Mouse (Mus musculus) forebrain, embryonic 13.5 days (tissue): Measurements from ENCODE around the gene Csnk2b. TPM values are rescaled to one million over a fixed set of nuclear protein-coding genes. Genes with fewer than 3 reads are reported as not detected.

ENCODE experiments used
- ATAC-seq: fragments of 200-750 bp; cut with Nextera tagmentation; 2 replicates; pipeline ENCODE4 v1.8.0; 2017
- H3K27ac ChIP-seq: fragments of 300-500 bp; sonication (generic); 2 replicates; pipeline ENCODE4 v1.5.1; 2015; ENCODE audit warnings: inconsistent platforms, mild to moderate bottlenecking, moderate library complexity
- H3K27me3 ChIP-seq: fragments of 300-500 bp; sonication (generic); 2 replicates; pipeline ENCODE4 v1.6.1; 2015; ENCODE audit warnings: mild to moderate bottlenecking, inconsistent platforms
- H3K36me3 ChIP-seq: fragments of 300-500 bp; sonication (generic); 2 replicates; pipeline ENCODE4 v1.6.1; 2015; ENCODE audit warnings: mild to moderate bottlenecking, inconsistent platforms; ENCODE audit not compliant: poor library complexity, severe bottlenecking
- H3K4me1 ChIP-seq: fragments of 300-500 bp; sonication (generic); 2 replicates; pipeline ENCODE4 v1.6.1; 2015; ENCODE audit warnings: inconsistent platforms
- H3K4me2 ChIP-seq: fragments of 300-500 bp; sonication (generic); 2 replicates; pipeline ENCODE4 v1.6.1; 2015; ENCODE audit warnings: inconsistent platforms, mild to moderate bottlenecking, moderate library complexity
- H3K4me3 ChIP-seq: fragments of 300-500 bp; sonication (generic); 2 replicates; pipeline ENCODE4 v1.5.1; 2015; ENCODE audit warnings: mild to moderate bottlenecking, inconsistent platforms
- H3K9ac ChIP-seq: fragments of 300-500 bp; sonication (generic); 2 replicates; pipeline ENCODE4 v1.6.1; 2015; ENCODE audit warnings: mild to moderate bottlenecking, inconsistent platforms
- H3K9me3 ChIP-seq: fragments of 300-500 bp; sonication (generic); replicated peaks from 2 replicates; pipeline ENCODE4 v1.6.1; 2016; ENCODE audit warnings: inconsistent platforms
- WGBS: fragments of 180-500 bp; shearing (Covaris S2); methylation state at CpG from one replicate; pipeline ENCODE4 v1.1.7; 2015; 5-methylcytosine and 5-hydroxymethylcytosine counted together
- polyA plus RNA-seq: library from polyadenylated mRNA; unstranded; fragments of >200 nt; fragmentation: Nextera tagmentation; extraction: Ambion mirVana; gene quantifications from 2 replicates; pipeline ENCODE4 v1.2.1, GENCODE M21; 2015

Csnk2b gene
- polyA plus RNA-seq, 1 experiment from 2014 or later: 339 TPM

- H3K27me3 ChIP-seq: no peaks in the 10 kb centered on the region
- 23% methylated on average over 13 of the region's 13 CpGs for WGBS
- peak overlapping the region; percentile 49 for H3K4me2 ChIP-seq
- peak overlapping the region; percentile 57; the same call in 1 of the 2 replicates for H3K9ac ChIP-seq
- ATAC-seq: no peak
- H3K36me3 ChIP-seq: peaks cover 31% of the 10 kb centered on the region
- no peak overlapping the region; the same call in 1 of the 2 replicates for H3K27ac ChIP-seq
- H3K9me3 ChIP-seq: no peaks in the 10 kb centered on the region
- peak overlapping the region; percentile 15; the same call in 1 of the 2 replicates for H3K4me3 ChIP-seq
- H3K4me1 ChIP-seq: peaks cover 7% of the 10 kb centered on the region
These were observed 16.0 kb downstream of the Csnk2b start for GRCm38 (mm10) chr17:35105740-35106389.

DNA sequence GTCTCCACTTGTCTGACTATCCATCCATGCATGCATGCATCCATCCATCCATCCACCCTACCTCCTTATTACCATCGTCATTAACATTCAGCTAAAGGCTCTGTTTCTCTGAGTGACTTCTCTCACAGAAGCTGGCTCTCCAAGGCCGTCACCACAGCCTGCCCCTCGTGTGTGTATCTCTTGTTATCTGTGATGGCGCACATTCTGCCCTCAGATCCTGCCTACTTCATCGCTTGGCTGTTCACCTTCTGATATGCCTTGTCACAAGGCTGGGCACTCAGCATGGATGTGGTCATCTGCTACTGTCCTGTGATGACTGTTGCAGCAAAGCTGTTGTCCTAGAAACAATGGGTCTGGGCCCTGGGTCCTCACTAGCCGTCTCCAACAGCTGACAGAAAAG is 17.1 kb downstream of the Csnk2b start:
- WGBS: 82% methylated on average over 6 of the region's 6 CpGs
- Histone ChIP-seq H3K9ac (0 out of 2 replicates have a peak overlapping the region, but pooled peaks have one; percentile 4), H3K4me2 (no peak overlapping the region), H3K9me3 (no peaks in the 10 kb centered on the region), H3K4me1 (peaks cover 7% of the 10 kb centered on the region), H3K36me3 (peaks cover 42% of the 10 kb centered on the region), H3K27me3 (no peaks in the 10 kb centered on the region), H3K4me3 (no peak overlapping the region), H3K27ac (no peak overlapping the region)
- ATAC-seq: no peak

DNA sequence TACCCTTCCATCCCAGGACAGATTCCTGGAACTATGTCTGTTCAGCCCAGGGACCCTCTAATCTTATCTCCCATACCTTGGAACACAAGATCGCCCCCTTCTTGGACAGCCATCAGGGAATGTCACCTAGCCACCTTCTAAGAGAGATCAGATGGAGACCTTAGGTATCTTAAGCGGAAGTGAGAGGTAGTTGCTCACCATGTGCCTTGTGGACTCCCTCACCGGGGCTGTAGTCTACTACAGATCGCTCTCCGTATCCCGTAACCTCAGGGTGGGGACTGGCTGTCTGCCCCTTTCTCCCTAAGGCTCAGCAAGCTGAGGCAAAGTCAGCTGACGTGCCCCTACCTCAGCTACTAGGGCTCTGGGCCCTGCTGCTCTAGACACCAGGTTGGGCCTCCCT is 17.8 kb downstream of the Csnk2b start:
- H3K9ac ChIP-seq: peak overlapping the region; percentile 4; the same call in 1 of the 2 replicates
- ATAC-seq: no peak
- no peak overlapping the region for H3K4me2 ChIP-seq
- 89% methylated on average over 7 of the region's 7 CpGs for WGBS
- H3K9me3 ChIP-seq: no peaks in the 10 kb centered on the region
- H3K4me1 ChIP-seq: peaks cover 7% of the 10 kb centered on the region
- no peak overlapping the region for H3K4me3 ChIP-seq
- peaks cover 49% of the 10 kb centered on the region for H3K36me3 ChIP-seq
- no peaks in the 10 kb centered on the region for H3K27me3 ChIP-seq
- no peak overlapping the region for H3K27ac ChIP-seq

- Histone ChIP-seq H3K9me3 (no peaks in the 10 kb centered on the region), H3K4me1 (peaks cover 7% of the 10 kb centered on the region), H3K4me2 (no peak overlapping the region), H3K36me3 (peaks cover 57% of the 10 kb centered on the region), H3K27ac (no peak overlapping the region), H3K9ac (no peak overlapping the region), H3K27me3 (no peaks in the 10 kb centered on the region), H3K4me3 (no peak overlapping the region)
- 80% methylated on average over 6 of the region's 6 CpGs for WGBS
- no peak for ATAC-seq
These were observed 18.6 kb downstream of the Csnk2b start for GRCm38 (mm10) chr17:35103221-35103690.

GRCm38 (mm10) chr17:35102299-35102698 is 19.6 kb downstream of the Csnk2b start:
- ATAC-seq: no peak
- Histone ChIP-seq H3K9me3 (no peaks in the 10 kb centered on the region), H3K27me3 (no peaks in the 10 kb centered on the region), H3K36me3 (peaks cover 66% of the 10 kb centered on the region), H3K4me2 (no peak overlapping the region), H3K4me1 (peaks cover 7% of the 10 kb centered on the region), H3K27ac (no peak overlapping the region), H3K4me3 (no peak overlapping the region), H3K9ac (0 out of 2 replicates have a peak overlapping the region, but pooled peaks have one; percentile 12)
- 74% methylated on average over 8 of the region's 8 CpGs for WGBS

GRCm38 (mm10) chr17:35101161-35101560 is 20.7 kb downstream of the Csnk2b start:
- Histone ChIP-seq H3K27ac (no peak overlapping the region), H3K9ac (no peak overlapping the region), H3K27me3 (no peaks in the 10 kb centered on the region), H3K4me1 (peaks cover 5% of the 10 kb centered on the region), H3K4me3 (no peak overlapping the region), H3K9me3 (no peaks in the 10 kb centered on the region), H3K36me3 (peaks cover 77% of the 10 kb centered on the region), H3K4me2 (no peak overlapping the region)
- ATAC-seq: no peak
- WGBS: 94% methylated on average over 11 of the region's 11 CpGs

- Histone ChIP-seq H3K4me3 (no peak overlapping the region), H3K9ac (no peak overlapping the region), H3K9me3 (no peaks in the 10 kb centered on the region), H3K4me1 (no peaks in the 10 kb centered on the region), H3K27me3 (no peaks in the 10 kb centered on the region), H3K27ac (no peak overlapping the region), H3K4me2 (no peak overlapping the region), H3K36me3 (peaks cover 86% of the 10 kb centered on the region)
- WGBS: 72% methylated on average over 10 of the region's 10 CpGs
- ATAC-seq: no peak
These were observed 21.6 kb downstream of the Csnk2b start for GRCm38 (mm10) chr17:35100196-35100765.

DNA sequence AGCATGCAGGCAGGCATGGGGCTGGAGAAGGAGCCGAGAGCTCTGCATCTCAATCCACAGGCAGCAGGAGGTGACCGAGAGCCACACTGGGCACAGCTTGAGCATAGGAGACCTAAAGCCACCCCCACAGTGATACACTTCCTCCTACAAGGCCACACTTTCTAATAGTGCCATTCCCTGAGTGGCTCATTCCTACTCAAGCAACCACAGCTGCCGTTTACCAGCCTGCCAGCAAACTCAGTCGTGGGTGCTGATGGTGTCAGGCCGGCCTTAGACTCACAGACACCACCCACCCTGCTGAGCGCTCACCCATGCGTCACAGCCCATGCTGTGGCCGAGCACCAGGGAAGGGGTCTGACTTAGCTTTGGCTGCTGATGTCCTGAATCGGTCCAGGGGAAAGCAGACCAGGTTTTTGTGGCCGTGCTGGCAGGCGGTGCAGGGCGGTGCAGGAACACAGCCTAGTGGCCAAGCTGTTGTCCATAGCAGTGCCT is 24.6 kb downstream of the Csnk2b start:
- ATAC-seq: no peak
- WGBS: 84% methylated on average over 12 of the region's 12 CpGs
- Histone ChIP-seq H3K4me3 (no peak overlapping the region), H3K9ac (no peak overlapping the region), H3K36me3 (peaks cover 99% of the 10 kb centered on the region), H3K27ac (no peak overlapping the region), H3K9me3 (no peaks in the 10 kb centered on the region), H3K27me3 (no peaks in the 10 kb centered on the region), H3K4me1 (no peaks in the 10 kb centered on the region), H3K4me2 (no peak overlapping the region)

GRCm38 (mm10) chr17:35096597-35096996 is 25.3 kb downstream of the Csnk2b start:
- H3K4me2 ChIP-seq: no peak overlapping the region
- no peaks in the 10 kb centered on the region for H3K27me3 ChIP-seq
- 85% methylated on average over 12 of the region's 12 CpGs for WGBS
- H3K36me3 ChIP-seq: peaks cover 98% of the 10 kb centered on the region
- no peak for ATAC-seq
- H3K9ac ChIP-seq: no peak overlapping the region
- no peaks in the 10 kb centered on the region for H3K9me3 ChIP-seq
- H3K4me1 ChIP-seq: no peaks in the 10 kb centered on the region
- no peak overlapping the region for H3K27ac ChIP-seq
- no peak overlapping the region for H3K4me3 ChIP-seq

GRCm38 (mm10) chr17:35094475-35095365 is 27.1 kb downstream of the Csnk2b start:
- no peak overlapping the region for H3K27ac ChIP-seq
- no peak overlapping the region for H3K4me2 ChIP-seq
- no peak for ATAC-seq
- H3K4me3 ChIP-seq: no peak overlapping the region
- peaks cover 19% of the 10 kb centered on the region for H3K4me1 ChIP-seq
- H3K9me3 ChIP-seq: no peaks in the 10 kb centered on the region
- H3K9ac ChIP-seq: no peak overlapping the region; the same call in 1 of the 2 replicates
- peaks cover 82% of the 10 kb centered on the region for H3K36me3 ChIP-seq
- WGBS: 94% methylated on average over 15 of the region's 15 CpGs
- H3K27me3 ChIP-seq: no peaks in the 10 kb centered on the region

- WGBS: 96% methylated on average over 14 of the region's 14 CpGs
- Histone ChIP-seq H3K4me3 (no peak overlapping the region), H3K4me1 (peaks cover 19% of the 10 kb centered on the region), H3K27me3 (no peaks in the 10 kb centered on the region), H3K36me3 (peaks cover 61% of the 10 kb centered on the region), H3K9ac (no peak overlapping the region), H3K9me3 (no peaks in the 10 kb centered on the region), H3K27ac (no peak overlapping the region), H3K4me2 (no peak overlapping the region)
- no peak for ATAC-seq
These were observed 29.3 kb downstream of the Csnk2b start for GRCm38 (mm10) chr17:35092403-35093198.
